Mouse (Mus musculus) embryonic facial prominence, embryonic 10.5 days (tissue): ENCODE results near the gene Ankrd66. TPM values are rescaled to one million over a fixed set of nuclear protein-coding genes. Genes with fewer than 3 reads are reported as not detected.

ENCODE experiments used
- DNase-seq: peaks from one replicate; pipeline ENCODE4 v3.0.0-alpha.2; 2017; ENCODE audit warnings: low spot score
- H3K27ac ChIP-seq: fragments of 300-500 bp; sonication (generic); replicated peaks from 2 replicates; pipeline ENCODE4 v1.5.1; 2016; ENCODE audit warnings: mild to moderate bottlenecking
- H3K27me3 ChIP-seq: fragments of 300-500 bp; sonication (generic); replicated peaks from 2 replicates; pipeline ENCODE4 v1.6.1; 2016; ENCODE audit warnings: low read depth, mild to moderate bottlenecking; ENCODE audit not compliant: poor library complexity, severe bottlenecking
- H3K36me3 ChIP-seq: fragments of 300-500 bp; sonication (generic); replicated peaks from 2 replicates; pipeline ENCODE4 v1.6.1; 2016; ENCODE audit warnings: mild to moderate bottlenecking, moderate library complexity
- H3K4me1 ChIP-seq: fragments of 300-500 bp; sonication (generic); 2 replicates; pipeline ENCODE4 v1.6.1; 2016
- H3K4me3 ChIP-seq: fragments of 300-500 bp; sonication (generic); 2 replicates; pipeline ENCODE4 v1.5.1; 2016; ENCODE audit warnings: mild to moderate bottlenecking, moderate library complexity
- H3K9me3 ChIP-seq: fragments of 300-500 bp; sonication (generic); 2 replicates; pipeline ENCODE4 v1.6.1; 2016; ENCODE audit warnings: mild to moderate bottlenecking
- WGBS: fragments of 180-500 bp; shearing (Covaris S2); methylation state at CpG from one replicate; pipeline ENCODE4 v1.1.7; 2016; 5-methylcytosine and 5-hydroxymethylcytosine counted together
- polyA plus RNA-seq: library from polyadenylated mRNA; unstranded; fragments of >200 nt; fragmentation: Nextera tagmentation; extraction: Ambion mirVana; gene quantifications from 2 replicates; pipeline ENCODE4 v1.2.1, GENCODE M21; 2016

Gene Ankrd66
- polyA plus RNA-seq, 1 experiment from 2014 or later, result 0.19 TPM

GRCm38 (mm10) chr17:43488439-43489151, 54.8 kb downstream of the Ankrd66 start:
- no peak for DNase-seq
- 85% methylated on average over 2 of the region's 2 CpGs for WGBS

GRCm38 (mm10) chr17:43485982-43486381, 57.5 kb downstream of the Ankrd66 start:
- no peak for DNase-seq
- H3K27me3 ChIP-seq, result no peaks in the 10 kb centered on the region
- no peaks in the 10 kb centered on the region for H3K36me3 ChIP-seq
- H3K4me3 ChIP-seq, result no peak overlapping the region
- WGBS, result 86% methylated on average over 3 of the region's 3 CpGs
- H3K27ac ChIP-seq, result no peak overlapping the region
- no peaks in the 10 kb centered on the region for H3K9me3 ChIP-seq
- no peaks in the 10 kb centered on the region for H3K4me1 ChIP-seq

More at GRCm38 (mm10) chr17:43488439-43489151, 54.8 kb downstream of the Ankrd66 start:
- Histone ChIP-seq H3K27ac (no peak overlapping the region), H3K9me3 (no peaks in the 10 kb centered on the region), H3K27me3 (no peaks in the 10 kb centered on the region), H3K4me3 (no peak overlapping the region), H3K4me1 (no peaks in the 10 kb centered on the region), H3K36me3 (no peaks in the 10 kb centered on the region)

Other genes starting within 250 kb of the Ankrd66 start
- 7.4 and 8.2 TPM in 2 replicates for gene Adgrf5, start 183.2 kb downstream of the Ankrd66 start, polyA plus RNA-seq
- gene Mep1a, start 40.8 kb downstream of the Ankrd66 start, polyA plus RNA-seq, result not detected in 2 replicates
- 5.0 and 5.1 TPM in 2 replicates for gene Pla2g7, start 24.5 kb upstream of the Ankrd66 start, polyA plus RNA-seq
- gene Tdrd6, start 86.7 kb upstream of the Ankrd66 start, polyA plus RNA-seq, result 0.14 and 0.17 TPM in 2 replicates
- 34.5 and 38.1 TPM in 2 replicates for gene Slc25a27, start 123.6 kb upstream of the Ankrd66 start, polyA plus RNA-seq
- 33.7 and 34.2 TPM in 2 replicates for gene Cyp39a1, start 123.8 kb upstream of the Ankrd66 start, polyA plus RNA-seq